Mouse (Mus musculus) stomach, postnatal 0 days (tissue): ENCODE results near the gene Tubd1.

Experiments used
- CTCF ChIP-seq: IDR thresholded peaks from 2 replicates; pipeline ENCODE4 v1.5.1; 2016; ENCODE audit warnings: antibody characterized with exemption, low read depth, mild to moderate bottlenecking, moderate library complexity
- EP300 ChIP-seq: optimal IDR thresholded peaks from 2 replicates; pipeline ENCODE3; 2016; ENCODE audit warnings: antibody characterized with exemption

DNA sequence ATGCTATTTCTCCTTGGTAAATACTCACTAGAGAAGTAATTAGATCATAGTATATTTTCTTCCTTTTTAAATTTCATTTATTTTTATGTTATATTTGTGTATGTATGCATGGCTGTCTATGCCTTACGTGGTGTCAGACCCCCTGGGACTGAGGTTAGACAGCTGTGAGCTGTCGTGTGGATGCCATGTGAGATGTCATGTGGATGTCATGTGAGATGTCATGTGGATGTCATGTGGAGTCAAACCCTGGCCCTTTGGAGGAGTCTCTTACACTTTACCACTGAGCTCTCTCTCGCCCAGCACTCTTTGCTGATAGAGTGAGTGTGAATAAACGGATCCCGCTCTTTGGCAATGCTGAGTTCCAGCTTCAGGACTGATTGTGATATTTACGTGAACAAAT, 8.7 kb downstream of the Tubd1 start:
- no peak for TF ChIP-seq CTCF
- no peak for TF ChIP-seq EP300
